Mouse (Mus musculus) large intestine, adult 2 months (tissue): ENCODE data around the gene Cd3g. TPM values are rescaled to one million over a fixed set of nuclear protein-coding genes. Genes with fewer than 3 reads are reported as not detected.
A peak's percentile ranks its signal among the peaks of the same experiment; 100 is the strongest.
"Not testable (repeated sequence)": the region's sequence is repeated elsewhere in the genome, so short reads cannot be mapped to it uniquely, and the experiment has no call there.

Experiments used
- DNase-seq: peaks from one replicate; pipeline ENCODE4 v3.0.0-alpha.2; 2012; ENCODE audit warnings: low read depth, low spot score
- WGBS: fragments of 180-500 bp; shearing (Covaris S2); methylation state at CpG from one replicate; pipeline ENCODE4 v1.1.7; 2018; 5-methylcytosine and 5-hydroxymethylcytosine counted together
- polyA plus RNA-seq: library from polyadenylated mRNA; depleted of rRNA; stranded (reverse); fragments of >200 nt; gene quantifications from 2 replicates; pipeline ENCODE4 v1.2.3, GENCODE M21; 2012

Gene Cd3g
- polyA plus RNA-seq, 1 experiment = 9.3 TPM

DNA sequence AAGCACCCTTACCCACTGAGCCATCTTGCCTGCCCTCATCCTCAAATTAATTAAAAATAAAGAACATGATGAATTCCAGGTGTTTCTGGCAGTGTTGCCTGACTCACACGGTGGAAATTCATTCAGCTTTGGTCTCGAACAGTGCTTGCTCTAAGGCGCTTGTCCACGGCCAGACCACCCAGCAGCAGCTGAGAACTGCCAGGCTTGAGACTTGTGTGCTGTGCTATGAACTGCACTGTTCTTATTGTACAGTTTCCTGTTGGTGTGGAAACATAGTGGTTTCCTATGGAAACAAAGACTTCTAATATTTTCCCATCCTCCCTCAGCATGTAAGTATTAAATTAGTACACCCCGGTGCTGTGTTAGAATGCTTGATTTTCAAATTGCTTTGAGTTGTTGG lies 6.7 kb upstream of the Cd3g start:
- WGBS = 56% methylated on average over 5 of the region's 5 CpGs
- no peak for DNase-seq

GRCm38 (mm10) chr9:44986242-44986781 lies 6.1 kb upstream of the Cd3g start:
- no peak for DNase-seq
- 59% methylated on average over 14 of the region's 14 CpGs for WGBS

DNA sequence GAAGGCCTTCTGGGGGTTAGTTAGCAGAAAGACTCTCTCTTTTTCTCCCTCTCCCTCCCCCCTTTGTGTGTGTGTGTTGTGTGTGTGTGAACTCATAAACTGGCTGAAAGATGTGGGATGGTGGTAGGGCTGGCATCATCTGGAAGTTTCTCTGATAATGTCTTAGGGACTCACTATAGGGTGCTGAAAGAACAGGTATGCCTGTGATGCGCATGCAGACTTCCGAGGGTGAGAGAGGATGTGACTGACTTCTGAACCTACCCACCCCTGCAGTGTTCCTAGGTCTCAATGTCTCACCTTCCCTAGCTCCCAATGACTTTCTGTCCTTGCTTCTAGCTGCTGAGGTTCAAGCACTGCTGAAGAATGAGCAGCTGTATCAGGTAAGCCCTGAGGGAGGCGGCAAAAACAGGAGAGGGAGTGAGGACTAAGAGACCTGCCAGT lies 5.5 kb upstream of the Cd3g start:
- 66% methylated on average over 3 of the region's 3 CpGs for WGBS
- no peak for DNase-seq

- DNase-seq = no peak
- WGBS = 30% methylated on average over 2 of the region's 2 CpGs
These were observed 2.8 kb upstream of the Cd3g start for GRCm38 (mm10) chr9:44983001-44983400.

- WGBS = 86% methylated on average over 3 of the region's 3 CpGs
- DNase-seq = no peak
These were observed 2.3 kb upstream of the Cd3g start for GRCm38 (mm10) chr9:44982531-44982930.

DNA sequence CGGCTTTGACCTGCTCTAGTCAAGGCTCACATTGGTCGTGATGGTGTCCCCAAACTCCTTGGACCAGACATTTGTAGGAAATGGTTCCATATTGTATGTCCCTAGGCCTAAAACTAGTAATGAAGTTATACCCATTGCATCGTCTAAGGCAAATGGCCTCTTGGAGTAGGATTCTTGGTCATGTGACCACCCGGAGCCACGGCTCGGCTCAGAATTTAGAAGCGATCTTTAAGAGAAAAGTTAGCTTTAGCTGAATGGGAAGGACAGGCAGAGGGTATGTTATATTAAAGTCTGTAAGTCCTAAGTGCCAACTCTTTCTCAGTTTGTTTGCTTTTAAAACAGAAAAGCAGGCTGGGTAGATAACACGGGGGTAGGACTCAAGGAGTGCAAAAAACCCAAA lies 1.9 kb upstream of the Cd3g start:
- 82% methylated on average over 8 of the region's 8 CpGs for WGBS
- no peak for DNase-seq

DNA sequence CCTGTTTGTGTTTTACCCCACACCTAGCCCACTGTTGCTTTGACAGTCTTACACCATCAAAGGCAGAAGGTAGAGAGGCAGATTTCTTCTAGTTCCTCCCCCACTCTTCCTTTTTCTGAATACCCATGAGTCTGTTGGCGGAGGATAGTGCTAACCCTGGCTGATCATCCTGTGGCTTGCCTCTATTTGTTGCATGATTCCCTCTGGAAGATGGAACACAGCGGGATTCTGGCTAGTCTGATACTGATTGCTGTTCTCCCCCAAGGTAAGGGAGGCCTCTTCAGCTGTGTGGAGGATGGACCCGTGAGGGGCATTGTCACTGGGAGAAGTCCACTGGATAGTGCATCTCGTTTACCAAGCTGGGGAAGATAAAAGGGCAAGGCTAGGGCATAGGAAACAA lies 1.4 kb upstream of the Cd3g start, which contains the start of gene Cd3d:
Gene Cd3d (plus strand): TSS at position 111 of the 400 bp plus-strand sequence.
- no peak for DNase-seq
- WGBS = 76% methylated on average over 4 of the region's 4 CpGs

- whole genome bisulfite sequencing = 92% methylated on average over 2 of the region's 2 CpGs
- DNase-seq = no peak
These were observed 873 bp upstream of the Cd3g start for GRCm38 (mm10) chr9:44981104-44981503.

DNA sequence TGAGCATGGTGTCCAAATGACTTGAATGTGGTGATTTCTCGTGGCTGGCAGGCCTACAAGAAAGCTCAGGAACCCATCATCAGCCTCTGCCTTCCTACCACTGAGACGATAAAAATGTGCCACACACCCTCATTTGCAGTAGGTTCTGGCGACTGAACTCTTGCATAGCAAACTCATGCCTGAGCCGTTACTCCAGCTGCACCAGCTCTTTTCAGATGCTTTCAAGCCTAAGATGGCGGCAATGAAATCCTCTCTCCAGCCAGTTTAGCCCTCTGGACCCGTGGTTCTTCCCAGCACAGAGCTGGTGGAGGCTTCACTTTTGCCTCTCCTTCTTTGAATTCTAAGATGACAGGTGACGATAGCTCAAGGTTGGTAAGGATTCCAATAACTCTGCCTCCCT lies 425 bp downstream of the Cd3g start:
- DNase-seq = no peak
- WGBS = 69% methylated on average over 7 of the region's 7 CpGs

GRCm38 (mm10) chr9:44977813-44978212 lies 2.4 kb downstream of the Cd3g start:
- 60% methylated on average over 6 of the region's 6 CpGs for WGBS
- DNase-seq = no peak

DNA sequence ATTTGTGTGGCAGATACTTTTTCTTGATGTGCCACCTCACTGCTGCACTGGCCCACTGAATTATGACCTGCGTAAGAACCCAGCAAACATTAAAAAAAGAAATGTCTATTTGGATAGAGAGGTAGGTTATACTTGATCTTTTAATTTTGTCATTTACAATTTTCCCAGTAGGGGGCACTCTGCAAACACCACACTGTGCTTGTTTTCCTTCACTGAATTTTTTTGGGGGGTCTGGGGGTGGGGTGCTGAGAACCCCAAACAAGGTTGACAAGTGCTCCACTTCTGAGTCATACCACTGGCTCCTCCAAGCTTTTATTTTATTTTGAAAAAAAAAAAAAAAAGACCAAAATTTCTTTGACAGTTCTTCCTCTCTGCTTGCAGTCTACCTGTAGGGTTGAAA lies 10.8 kb downstream of the Cd3g start:
- DNase-seq = no peak
- WGBS = 34% methylated on average over 1 of the region's 1 CpGs

- DNase-seq = not testable (repeated sequence)
- 71% methylated on average over 5 of the region's 5 CpGs for WGBS
These were observed 12.5 kb downstream of the Cd3g start for GRCm38 (mm10) chr9:44967763-44968162.

GRCm38 (mm10) chr9:44966815-44967242 lies 13.4 kb downstream of the Cd3g start:
- WGBS = 16% methylated on average over 3 of the region's 3 CpGs
- peak; percentile 54 for DNase-seq

DNA sequence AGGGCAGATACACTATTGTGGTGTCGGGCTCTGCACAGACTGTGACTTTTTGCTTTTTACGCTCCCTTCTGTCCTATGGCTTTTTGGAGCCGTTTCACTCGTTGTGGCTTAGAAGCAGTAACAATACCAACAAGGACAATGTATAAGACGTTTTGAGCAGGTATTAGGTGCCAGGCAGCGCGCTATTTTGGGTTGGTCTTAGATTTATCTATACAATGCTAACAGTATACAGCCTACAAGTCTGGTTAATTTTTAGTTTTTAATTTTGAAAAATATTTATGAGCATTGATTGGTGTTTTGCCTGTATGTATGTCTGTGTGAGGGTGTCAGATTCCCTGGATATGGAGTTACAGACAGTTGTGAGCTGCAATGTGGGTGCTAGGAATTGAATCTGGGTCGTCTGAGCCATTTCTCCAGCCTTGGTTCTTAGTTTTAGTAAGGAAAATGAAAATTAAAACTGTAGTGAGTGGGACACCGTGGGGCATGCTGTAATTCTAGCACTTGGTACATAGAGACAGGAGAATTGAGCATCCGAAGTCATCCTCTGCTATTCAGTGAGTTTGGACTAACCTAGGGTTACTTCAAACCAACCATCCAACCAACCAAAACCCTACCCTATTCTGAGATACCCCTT lies 14.3 kb downstream of the Cd3g start:
- 12% methylated on average over 10 of the region's 10 CpGs for WGBS

GRCm38 (mm10) chr9:44965126-44965832 lies 15.0 kb downstream of the Cd3g start, which contains the start of gene Ube4a:
Ube4a (minus strand) TSS chr9:44965600.
- under 1% methylated on average over 39 of the region's 39 CpGs for WGBS
- peak; percentile 96 for DNase-seq

More for the DNA sequence above, 14.3 kb downstream of the Cd3g start:
- DNase-seq = no peak

GRCm38 (mm10) chr9:44954432-44954831 lies 25.8 kb downstream of the Cd3g start:
- 92% methylated on average over 3 of the region's 3 CpGs for WGBS
- DNase-seq = no peak

- 62% methylated on average over 5 of the region's 5 CpGs for WGBS
- DNase-seq = no peak
These were observed 32.4 kb downstream of the Cd3g start for GRCm38 (mm10) chr9:44947836-44948235.

GRCm38 (mm10) chr9:44946185-44946695 lies 34.0 kb downstream of the Cd3g start:
- no peak for DNase-seq
- WGBS = 89% methylated on average over 7 of the region's 7 CpGs

DNA sequence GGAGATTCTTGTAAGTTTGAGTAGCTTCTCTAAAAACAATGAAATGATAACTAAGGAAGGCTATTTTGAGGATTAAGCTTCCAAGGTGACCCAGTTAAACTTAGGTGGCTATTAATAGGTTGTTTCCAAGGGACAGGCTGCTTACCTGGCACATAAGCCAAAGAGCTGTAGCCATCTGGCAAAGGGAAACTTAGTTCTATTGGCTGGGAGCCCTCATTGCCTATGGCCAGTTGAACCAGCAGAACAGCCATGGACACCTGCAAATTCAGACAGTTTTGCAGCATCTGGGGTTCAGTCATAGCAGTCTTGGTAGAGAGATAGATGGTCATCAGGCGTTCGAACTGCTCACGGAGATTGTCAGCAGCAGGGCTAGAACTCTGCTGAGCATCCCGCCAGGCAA lies 37.8 kb downstream of the Cd3g start:
- 95% methylated on average over 4 of the region's 4 CpGs for WGBS
- no peak for DNase-seq

DNA sequence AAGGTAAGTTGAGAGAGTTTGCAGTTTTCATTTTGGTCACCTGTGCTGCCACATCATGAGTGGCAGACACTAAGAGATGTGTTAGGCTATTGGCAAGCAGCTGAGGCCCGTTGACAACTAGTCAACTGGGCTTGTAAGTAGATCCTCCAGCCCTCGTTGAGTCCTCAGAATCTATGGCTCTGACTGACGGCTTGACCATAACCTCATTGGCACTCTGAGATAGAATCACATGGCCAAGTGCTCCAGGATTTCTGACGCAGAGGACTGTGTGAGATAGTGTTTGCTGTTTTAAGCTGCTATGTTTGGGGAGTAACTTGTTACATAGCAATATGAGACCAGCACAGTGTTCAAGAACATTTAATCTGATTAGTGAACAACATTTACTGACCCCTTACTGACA lies 38.5 kb downstream of the Cd3g start:
- 92% methylated on average over 4 of the region's 4 CpGs for WGBS
- no peak for DNase-seq

- WGBS = 79% methylated on average over 2 of the region's 2 CpGs
These were observed 58.7 kb downstream of the Cd3g start for GRCm38 (mm10) chr9:44921543-44921942.

More at GRCm38 (mm10) chr9:44921543-44921942, 58.7 kb downstream of the Cd3g start:
- DNase-seq = no peak
